Mouse (Mus musculus) brown adipose tissue, adult 24 weeks (tissue): ENCODE results near the gene Fam213b. TPM values are rescaled to one million over a fixed set of nuclear protein-coding genes. Genes with fewer than 3 reads are reported as not detected.
A peak's percentile ranks its signal among the peaks of the same experiment; 100 is the strongest.

Experiments
- H3K27ac ChIP-seq: fragments of 200-500 bp; replicated peaks from 2 replicates; pipeline ENCODE4 v1.5.1; 2012; ENCODE audit warnings: low read depth, mild to moderate bottlenecking, low read length
- H3K4me1 ChIP-seq: fragments of 200-500 bp; 2 replicates; pipeline ENCODE4 v1.6.1; 2012; ENCODE audit warnings: low read length, mixed read lengths; ENCODE audit not compliant: control insufficient read depth, insufficient read depth, insufficient read length
- H3K4me3 ChIP-seq: fragments of 200-500 bp; 2 replicates; pipeline ENCODE4 v1.5.1; 2012; ENCODE audit warnings: low read depth, mild to moderate bottlenecking, low read length, moderate library complexity; ENCODE audit not compliant: insufficient read depth
- polyA plus RNA-seq: library from polyadenylated mRNA; stranded (reverse); fragments of >200 nt; gene quantifications from 2 replicates; pipeline ENCODE4 v1.2.4, GENCODE M21; 2012; ENCODE audit not compliant: missing spikeins, insufficient read depth, insufficient read length

The Fam213b gene
- polyA plus RNA-seq, 1 experiment: 22.6 TPM

DNA sequence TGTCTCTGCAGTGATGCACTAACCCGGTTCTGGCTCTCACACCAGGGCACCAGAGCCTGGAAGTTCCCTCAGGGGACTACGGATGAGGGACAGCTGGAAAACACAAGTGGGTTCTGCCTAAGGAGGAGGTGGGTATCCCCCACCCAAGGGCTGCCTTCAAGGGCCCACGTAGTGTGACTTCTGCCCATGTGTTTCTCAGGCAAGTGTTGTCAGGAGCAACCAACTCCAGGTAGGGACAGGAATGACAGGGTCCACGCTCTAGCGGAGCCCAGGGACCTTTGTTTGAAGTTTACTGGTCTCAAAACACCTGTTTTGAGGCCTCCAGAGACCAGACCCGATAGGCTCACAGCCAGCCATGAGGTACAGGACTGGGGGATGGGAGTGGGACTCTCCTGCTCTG lies 25.7 kb downstream of the Fam213b start:
- peaks cover under 1% of the 10 kb centered on the region; the same call in 1 of the 2 replicates for H3K4me1 ChIP-seq
- no peak overlapping the region for H3K27ac ChIP-seq
- H3K4me3 ChIP-seq: no peak overlapping the region

DNA sequence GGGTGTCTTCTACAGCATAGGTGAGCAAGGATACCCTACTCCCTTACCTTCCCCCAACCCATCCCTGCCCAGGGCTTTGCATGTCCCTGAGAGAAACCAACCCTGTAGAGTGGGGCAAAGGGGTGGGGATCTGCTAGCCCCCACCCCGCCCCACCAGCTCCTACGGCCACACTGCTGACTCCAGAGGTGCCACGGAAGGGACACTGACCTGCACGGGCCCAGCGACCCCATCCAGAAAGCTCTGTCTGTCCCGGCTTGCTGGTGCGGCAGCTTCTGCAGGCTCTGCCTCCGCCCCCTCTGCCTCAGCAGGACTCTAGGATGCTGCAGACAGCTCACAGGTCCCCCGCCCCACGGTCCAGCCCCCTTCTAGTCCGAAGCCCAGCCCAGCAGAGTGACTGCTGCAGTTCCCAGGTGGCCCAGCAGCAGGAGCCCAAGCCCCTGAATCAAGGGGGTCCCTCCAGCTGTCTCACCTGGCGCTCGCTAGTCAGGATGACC lies 27.1 kb downstream of the Fam213b start:
- no peak overlapping the region for H3K27ac ChIP-seq
- no peak overlapping the region for H3K4me3 ChIP-seq
- no peaks in the 10 kb centered on the region for H3K4me1 ChIP-seq

DNA sequence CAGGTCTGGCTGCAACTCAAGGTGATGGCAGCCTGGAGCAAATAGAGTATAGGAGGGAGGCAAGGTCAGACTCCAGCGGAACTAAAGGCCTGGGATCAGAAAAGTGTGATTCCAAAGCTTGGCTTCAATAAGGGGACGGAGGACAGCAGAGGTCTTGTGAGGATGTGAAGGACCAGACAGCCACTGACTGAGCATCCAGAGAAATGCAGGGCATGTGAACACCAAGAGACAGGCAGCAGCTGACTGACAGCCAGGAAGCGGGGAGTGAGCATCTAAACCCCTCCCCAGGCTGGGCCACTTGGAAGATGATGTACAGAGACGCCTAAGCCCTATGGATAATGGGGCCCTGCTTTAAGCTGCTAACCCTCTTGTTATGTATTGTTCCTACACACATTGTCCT lies 28.2 kb downstream of the Fam213b start:
- no peak overlapping the region for H3K27ac ChIP-seq
- no peak overlapping the region for H3K4me3 ChIP-seq
- no peaks in the 10 kb centered on the region for H3K4me1 ChIP-seq

DNA sequence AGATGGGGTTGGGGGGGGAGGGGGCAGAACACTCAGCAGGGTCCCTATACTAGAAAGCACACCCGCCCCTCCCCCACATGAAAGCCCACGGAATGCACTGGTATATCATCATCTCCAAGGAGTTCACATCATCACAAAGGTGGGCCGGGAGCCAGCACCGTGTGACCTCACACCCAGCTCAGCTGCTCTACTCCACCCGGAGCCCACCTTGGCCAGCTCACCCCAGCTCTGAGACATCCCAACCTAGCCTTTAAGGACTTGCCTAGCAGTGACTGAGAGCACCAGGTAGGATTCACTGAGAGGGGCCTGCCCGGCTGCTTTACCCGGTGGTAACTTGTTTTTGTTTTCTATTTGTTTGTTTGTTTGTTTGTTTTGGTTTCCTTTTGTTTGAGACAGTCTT lies 29.5 kb downstream of the Fam213b start, which contains the start of gene Mmel1:
Mmel1 (plus strand) TSS at position 146 of the 400 bp plus-strand sequence.
- Histone ChIP-seq H3K27ac (no peak within 1 kb of the TSS), H3K4me1 (no peaks in the 10 kb centered on the region), H3K4me3 (no peak within 1 kb of the TSS)

DNA sequence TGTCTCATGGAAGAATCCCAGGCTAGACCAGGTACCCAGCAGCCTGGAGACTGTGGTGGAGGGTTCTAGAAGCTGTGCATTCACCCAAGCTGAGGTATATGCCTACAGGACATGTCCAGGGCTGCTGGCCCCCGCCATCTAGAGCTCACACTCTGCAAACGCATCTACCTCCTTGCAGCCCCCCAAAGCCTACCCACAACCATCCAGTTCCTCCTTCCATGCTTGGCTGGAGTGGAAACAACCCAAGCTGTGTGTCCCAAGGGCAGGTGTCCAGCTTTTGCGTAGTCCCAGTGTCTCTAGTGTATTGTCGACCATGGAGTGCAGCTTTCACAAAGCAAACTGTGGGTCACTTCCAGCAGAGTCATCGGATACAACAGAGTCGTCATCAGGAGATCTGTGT lies 31.7 kb downstream of the Fam213b start:
- Histone ChIP-seq H3K4me3 (no peak overlapping the region), H3K4me1 (no peaks in the 10 kb centered on the region), H3K27ac (no peak overlapping the region)

DNA sequence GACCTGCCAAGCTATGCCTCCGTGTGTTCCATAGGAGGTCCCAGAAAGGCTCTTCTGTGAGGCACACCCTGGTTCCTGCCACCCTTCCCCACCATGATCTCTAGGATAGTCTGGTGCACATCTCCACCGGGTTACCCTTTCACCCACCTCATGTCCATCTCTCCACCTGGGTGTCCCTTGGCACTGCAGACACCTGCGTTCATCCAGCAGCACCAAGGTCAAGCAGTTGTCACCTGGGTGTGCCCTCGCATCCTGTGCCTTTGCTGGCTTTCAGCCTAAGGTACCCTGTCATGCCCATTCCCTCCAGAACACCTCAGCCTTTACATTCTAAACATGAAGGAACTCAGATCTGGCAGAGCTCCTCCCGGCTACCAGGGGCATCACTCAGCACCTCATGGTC lies 32.5 kb downstream of the Fam213b start:
- Histone ChIP-seq H3K27ac (no peak overlapping the region), H3K4me1 (no peaks in the 10 kb centered on the region), H3K4me3 (no peak overlapping the region)

DNA sequence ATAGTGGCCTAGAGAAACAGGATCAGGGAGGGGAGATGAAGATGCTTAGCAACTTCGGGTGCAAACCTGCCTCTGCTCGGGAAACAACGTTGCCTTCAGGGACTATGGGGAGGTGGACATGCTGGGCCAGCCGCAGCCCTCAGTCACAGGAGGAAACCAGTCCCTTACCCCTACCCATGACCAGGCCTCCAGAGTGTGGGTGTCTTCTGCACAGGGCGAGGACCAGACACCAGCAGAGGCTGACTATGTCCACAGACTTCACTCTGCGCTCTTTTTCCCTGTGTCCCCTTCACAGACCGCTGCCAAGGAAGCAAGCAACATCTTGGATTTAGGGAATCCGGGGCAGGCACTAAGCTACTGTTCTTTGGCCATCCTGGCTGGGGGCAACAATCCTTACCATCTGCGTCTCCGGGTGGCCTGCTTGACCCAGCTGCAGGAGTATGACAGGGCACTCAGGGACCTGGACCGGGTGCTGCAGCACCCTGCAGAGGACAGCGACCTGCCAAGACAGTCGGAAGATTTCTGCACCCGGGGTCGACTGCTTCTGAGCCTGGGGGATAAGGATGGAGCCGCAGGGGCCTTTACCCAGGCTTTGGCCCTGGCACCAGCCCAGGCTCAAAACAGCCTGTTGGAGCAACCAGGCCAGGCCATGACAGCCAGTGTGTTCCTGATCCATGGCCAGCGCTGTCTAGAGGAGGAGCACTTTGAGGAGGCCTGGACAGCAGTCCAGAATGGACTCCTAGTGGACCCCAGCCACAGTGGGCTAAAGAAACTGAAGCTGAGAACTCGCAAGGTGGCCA lies 33.8 kb downstream of the Fam213b start:
- no peak overlapping the region for H3K27ac ChIP-seq
- H3K4me3 ChIP-seq: no peak overlapping the region

DNA sequence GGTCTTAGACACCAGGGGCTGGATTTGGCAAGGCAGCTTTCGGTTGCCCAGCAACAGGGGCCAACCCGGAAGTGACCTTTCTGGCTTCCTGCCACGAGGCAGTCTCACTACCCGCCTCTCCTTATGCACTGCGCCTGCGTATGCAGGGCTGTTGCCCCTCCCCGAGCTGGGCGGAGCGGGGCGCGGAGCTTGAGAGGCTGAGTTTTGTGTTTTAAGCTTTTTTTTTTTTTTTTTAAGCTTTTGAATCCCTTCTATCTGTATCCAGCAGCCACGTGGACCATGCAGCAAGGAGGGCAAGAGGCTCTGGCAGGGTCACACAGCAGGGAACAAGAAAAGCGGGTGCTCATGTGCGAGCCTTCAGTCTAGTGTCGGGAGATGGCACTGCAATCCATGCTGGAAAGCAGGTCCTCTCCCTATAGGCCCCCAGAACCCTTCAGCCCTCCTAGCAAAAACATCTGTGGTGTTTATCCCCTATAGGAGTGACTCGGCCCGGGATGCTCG lies 34.6 kb downstream of the Fam213b start:
- Histone ChIP-seq H3K4me3 (peak overlapping the region; percentile 57), H3K27ac (no peak overlapping the region), H3K4me1 (no peaks in the 10 kb centered on the region)

More for the DNA sequence above, 33.8 kb downstream of the Fam213b start:
- H3K4me1 ChIP-seq: no peaks in the 10 kb centered on the region

DNA sequence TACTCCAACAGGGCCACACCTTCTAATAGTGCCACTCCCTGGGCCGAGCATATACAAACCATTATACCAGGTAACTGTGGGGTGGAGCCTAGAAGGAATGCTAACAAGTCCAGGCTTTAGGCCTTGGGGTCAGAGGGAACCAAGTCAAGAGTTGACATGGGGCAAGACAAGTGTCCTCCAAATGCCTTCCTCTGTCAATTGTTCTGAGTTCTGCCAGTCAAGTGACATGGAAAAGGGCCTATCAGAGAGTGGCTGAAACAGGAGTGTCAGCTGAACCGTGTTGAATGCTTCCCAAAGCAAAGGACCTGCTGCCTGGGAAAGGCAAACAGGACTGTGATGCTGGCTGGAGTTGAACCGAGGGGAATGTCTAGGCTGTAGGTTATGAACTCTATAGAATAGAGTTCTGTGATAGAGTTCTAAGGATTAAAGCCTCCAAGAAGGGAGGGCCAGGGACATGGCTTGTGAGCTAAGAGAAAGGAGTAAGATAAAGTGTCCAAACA lies 35.4 kb downstream of the Fam213b start:
- Histone ChIP-seq H3K4me3 (no peak overlapping the region), H3K27ac (no peak overlapping the region), H3K4me1 (no peaks in the 10 kb centered on the region)

DNA sequence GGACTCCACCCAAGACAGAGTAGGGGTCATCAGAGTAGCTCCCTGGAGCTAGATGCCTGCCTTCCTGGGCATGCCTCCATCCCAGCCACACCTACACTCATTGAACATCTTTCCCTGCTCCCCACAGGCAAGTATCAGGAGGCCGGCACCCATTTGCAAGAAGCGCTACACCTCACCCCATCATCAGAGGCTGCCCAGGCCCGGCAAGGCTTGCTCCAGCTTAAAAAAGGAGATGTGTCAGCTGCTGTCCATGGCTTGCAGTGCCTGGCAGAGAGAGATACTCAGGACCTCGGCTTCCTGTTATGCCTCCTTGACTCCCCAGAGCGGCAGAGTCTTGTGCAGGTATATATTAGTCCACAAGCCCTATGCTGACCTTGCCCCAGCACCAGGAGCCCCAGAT lies 37.0 kb downstream of the Fam213b start:
- Histone ChIP-seq H3K4me1 (no peaks in the 10 kb centered on the region), H3K4me3 (no peak overlapping the region), H3K27ac (no peak overlapping the region)

DNA sequence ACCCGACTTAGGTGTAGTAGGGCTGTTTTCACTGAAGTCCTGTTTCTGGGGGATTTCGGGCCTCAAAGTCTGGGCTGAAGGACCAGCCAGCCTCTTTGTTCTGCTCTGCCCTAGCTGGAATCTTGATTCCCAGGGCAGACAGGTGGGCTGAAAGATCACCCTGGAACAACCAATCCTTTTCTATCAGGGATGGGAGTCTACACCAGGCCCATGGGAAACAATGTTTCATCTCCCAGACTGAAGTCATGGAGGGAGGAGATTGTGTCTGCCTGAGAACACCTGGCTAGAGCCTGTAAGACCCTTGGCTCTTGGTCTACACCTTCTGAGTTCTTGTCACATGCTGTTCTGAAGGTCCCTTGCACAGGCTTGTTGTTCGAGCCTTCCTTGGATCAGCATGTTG lies 40.3 kb downstream of the Fam213b start:
- Histone ChIP-seq H3K4me3 (no peak overlapping the region), H3K27ac (no peak overlapping the region), H3K4me1 (no peaks in the 10 kb centered on the region)

DNA sequence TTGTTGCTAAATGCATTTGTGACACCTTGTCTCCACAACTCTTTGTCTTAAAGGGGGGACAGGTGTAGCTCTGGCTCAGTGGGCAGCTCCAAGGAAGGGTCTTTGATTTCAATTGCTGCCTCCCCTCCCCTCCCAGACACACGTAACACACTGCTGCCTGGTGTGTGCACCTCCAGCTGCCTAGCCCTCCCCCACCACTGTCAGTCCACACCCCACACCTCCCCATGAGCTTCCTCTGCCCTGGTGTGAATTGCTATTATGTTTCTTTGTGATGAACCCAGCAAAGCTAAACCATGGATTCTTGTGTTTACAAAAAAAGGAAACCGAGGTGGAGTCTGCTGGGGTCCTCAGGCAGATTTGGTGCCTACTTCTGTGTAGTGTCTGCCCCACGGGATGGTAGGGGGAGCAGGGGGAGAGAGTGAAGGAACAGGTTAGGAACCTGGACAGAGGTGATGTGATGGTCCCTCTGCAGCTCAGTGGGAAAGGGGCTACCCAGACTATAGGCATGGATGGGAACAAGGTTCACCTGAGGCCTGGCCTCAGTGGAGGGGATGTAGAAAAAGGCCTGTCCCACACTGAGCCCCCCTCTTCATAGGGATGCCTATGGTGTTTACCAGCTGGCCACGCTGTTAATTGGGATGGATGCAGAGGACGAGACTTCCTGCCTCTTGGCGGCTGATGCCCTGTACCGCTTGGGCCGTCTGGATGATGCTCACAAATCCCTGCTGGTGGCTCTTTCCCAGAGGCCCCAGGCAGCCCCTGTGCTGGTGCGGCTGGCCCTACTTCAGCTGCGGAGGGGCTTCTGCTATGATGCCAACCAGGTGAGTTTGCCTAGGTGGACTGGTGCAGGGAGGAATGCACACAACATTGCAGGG lies 41.3 kb downstream of the Fam213b start:
- no peaks in the 10 kb centered on the region for H3K4me1 ChIP-seq
- no peak overlapping the region for H3K27ac ChIP-seq
- H3K4me3 ChIP-seq: no peak overlapping the region

DNA sequence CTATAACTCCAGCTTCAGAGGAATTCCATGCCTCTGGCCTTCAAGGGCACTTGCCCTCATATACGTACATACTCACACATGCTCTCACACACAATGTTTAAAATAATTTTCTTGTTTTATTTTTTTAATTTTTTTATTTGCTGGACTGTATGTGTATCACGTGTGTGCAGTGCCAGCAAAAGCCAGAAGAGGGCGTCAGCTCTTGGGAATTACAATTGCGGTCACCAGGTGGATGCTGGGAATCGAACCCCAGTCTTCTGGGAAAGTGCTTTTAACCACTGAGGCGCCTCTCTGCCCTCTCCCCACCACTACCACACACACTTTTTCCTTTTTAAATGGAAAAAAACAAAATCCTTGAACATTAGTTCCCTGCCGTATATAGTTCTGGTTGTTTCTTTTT lies 42.1 kb downstream of the Fam213b start:
- H3K27ac ChIP-seq: no peak overlapping the region
- no peaks in the 10 kb centered on the region for H3K4me1 ChIP-seq
- no peak overlapping the region for H3K4me3 ChIP-seq

DNA sequence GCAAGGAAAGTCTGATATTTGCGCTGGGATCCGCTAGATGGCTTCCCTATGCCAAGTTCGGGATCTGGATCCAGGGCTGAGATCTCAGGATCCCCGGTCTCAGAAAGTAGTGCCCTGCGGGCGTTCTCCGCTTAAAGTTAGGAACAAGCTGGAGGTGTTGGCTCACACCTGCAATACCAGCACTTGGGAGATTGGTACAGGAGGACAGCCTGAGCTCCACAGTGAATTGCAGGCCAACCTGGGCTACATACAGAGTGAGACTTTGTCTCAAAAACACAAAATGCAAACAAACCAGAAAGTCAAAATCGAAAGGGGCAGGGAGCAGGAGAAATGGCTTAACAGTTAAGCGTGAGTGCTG lies 42.5 kb downstream of the Fam213b start:
- Histone ChIP-seq H3K27ac (no peak overlapping the region), H3K4me1 (no peaks in the 10 kb centered on the region), H3K4me3 (peak overlapping the region; percentile 39)

DNA sequence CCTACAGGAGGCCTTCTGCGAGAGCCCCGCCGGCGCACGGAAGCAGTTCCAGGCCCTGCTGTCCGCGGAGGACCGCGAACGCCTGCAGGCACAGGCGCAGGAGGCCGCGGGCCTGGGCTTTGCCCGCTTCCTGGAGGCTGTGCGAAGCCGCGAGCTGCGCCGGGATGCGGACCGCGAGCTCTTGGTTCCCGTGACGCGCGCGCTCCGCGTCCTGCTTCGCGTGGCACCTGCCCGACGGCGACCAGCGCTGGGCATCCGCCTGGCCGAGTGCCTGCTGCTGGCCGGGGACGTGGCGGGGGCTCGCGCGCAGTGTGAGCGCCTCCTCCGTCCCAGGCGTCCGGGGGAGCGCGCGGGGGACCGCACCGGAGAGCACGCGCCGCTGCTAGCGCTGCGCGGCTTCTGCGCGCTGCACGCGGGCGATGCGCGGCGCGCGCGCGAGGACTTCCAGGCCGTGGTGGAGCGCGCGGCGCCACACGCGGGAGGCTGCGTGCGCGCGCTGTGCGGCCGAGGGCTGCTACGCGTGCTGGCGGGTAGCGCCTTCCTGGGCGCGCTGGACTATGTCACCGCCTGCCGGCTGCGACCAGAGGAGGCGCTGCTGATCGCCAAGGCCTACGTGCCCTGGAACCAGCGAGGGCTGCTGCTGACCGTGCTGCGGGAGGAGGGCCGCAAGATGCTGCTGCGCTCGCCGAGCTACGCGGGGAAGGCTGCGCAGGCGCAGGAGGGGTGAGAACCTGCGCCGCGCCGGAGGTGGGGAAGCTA lies 43.0 kb downstream of the Fam213b start:
- Histone ChIP-seq H3K4me3 (peak overlapping the region; percentile 39), H3K4me1 (no peaks in the 10 kb centered on the region), H3K27ac (no peak overlapping the region)
